Mouse (Mus musculus) cortical plate, adult 2 months (tissue): Measurements from ENCODE around the gene Slc27a1.

ENCODE experiments used
- CTCF ChIP-seq: fragments of 200-500 bp; IDR thresholded peaks from 2 replicates; pipeline ENCODE4 v1.5.1; 2011; ENCODE audit warnings: mild to moderate bottlenecking, control low read depth, low read length; ENCODE audit not compliant: insufficient read depth; ENCODE audit errors: extremely low read depth
- POLR2A ChIP-seq: fragments of 200-500 bp; IDR thresholded peaks from 2 replicates; pipeline ENCODE4 v1.6.1; 2011; ENCODE audit warnings: mild to moderate bottlenecking, low read length, control low read depth; ENCODE audit not compliant: insufficient read depth; ENCODE audit errors: extremely low read depth

- no peak for TF ChIP-seq CTCF
- TF ChIP-seq POLR2A, result no peak
Observed at GRCm38 (mm10) chr8:71598375-71598774, 29.7 kb downstream of the Slc27a1 start.
